Mouse (Mus musculus) embryonic facial prominence, embryonic 14.5 days (tissue): ENCODE measurements around the gene Ly6c1. TPM values are rescaled to one million over a fixed set of nuclear protein-coding genes. Genes with fewer than 3 reads are reported as not detected.

Experiments used
- polyA plus RNA-seq: library from polyadenylated mRNA; unstranded; fragments of >200 nt; fragmentation: Nextera tagmentation; extraction: Ambion mirVana; gene quantifications from 2 replicates; pipeline ENCODE4 v1.2.1, GENCODE M21; 2014

Ly6c1 gene
- polyA plus RNA-seq, 1 experiment from 2014 or later = 21.5 TPM

Other genes starting within 250 kb of the Ly6c1 start
- not detected in 2 replicates for gene Gml2, start 229.8 kb downstream of the Ly6c1 start, polyA plus RNA-seq
- not detected in 2 replicates for gene 2010109I03Rik, start 151.8 kb downstream of the Ly6c1 start, polyA plus RNA-seq
- gene Ly6i, start 65.4 kb downstream of the Ly6c1 start, polyA plus RNA-seq = not detected in 2 replicates
- gene Ly6a, start 50.8 kb downstream of the Ly6c1 start, polyA plus RNA-seq = 7.8 and 17.1 TPM in 2 replicates
- gene Ly6c2, start 63.1 kb upstream of the Ly6c1 start, polyA plus RNA-seq = 1.1 and 1.7 TPM in 2 replicates
- not detected in 2 replicates for gene Ly6g, start 106.4 kb upstream of the Ly6c1 start, polyA plus RNA-seq
- not detected in 2 replicates for gene BC025446, start 167.5 kb upstream of the Ly6c1 start, polyA plus RNA-seq
- not detected in 2 replicates for gene Ly6f, start 219.6 kb upstream of the Ly6c1 start, polyA plus RNA-seq